In the genomic region with DNA sequence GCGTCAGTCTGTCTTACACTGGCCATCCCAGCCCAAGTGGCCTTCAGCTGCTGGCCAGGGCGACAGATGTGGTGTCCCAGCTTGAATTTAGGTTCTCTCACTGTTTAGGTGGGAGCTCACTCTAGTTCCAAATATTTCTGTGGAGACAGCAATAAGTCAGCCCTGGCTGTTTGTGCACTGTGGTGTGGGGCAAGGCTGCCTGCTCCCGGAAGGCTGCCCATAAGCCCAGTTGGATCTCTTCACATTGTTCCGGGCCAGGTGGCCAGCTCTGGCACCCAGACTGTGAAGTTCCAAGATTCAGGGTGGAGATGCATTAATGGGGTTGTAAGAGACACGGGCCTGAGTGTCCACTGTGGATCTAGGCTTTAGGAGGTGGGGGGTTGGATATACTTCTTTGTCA, we compare ENCODE assay signal across 25 mouse cellular contexts.
DNase-seq lines count a peak whose midpoint lies in the region; ATAC-seq lines count a peak whose summit lies in the region.
"Had no signal": no experiment of that assay in that cellular context is flagged by ENCODE, and none has a peak within 500 bp of the region (broad histone marks: within the 10 kb centered on the region; RNA-seq: fewer than 3 reads in every experiment).

No protein-coding gene starts in this region.

- DNase-seq in cerebellum, postnatal 10 days = no peak
- peak; percentile 71 to 77 for DNase-seq in cerebellum, adult 18-20 months
- DNase-seq in cerebellum, adult 9-10 months = peak; percentile 76
- peak; percentile 67 to 71 for DNase-seq in cerebellum, postnatal 36 days
- DNase-seq in forebrain, embryonic 14.5 days (ENCODE audit: low spot score) = no peak
- DNase-seq in adrenal gland, adult 2 months = no peak
- DNase-seq: adrenal gland, postnatal 10 days; gastrocnemius, postnatal 25 days; heart, adult 18-20 months; heart, postnatal 10 days; heart, postnatal 36 days; kidney, adult 18-20 months; kidney, adult 9 months had no signal

- no peaks in the 10 kb centered on the region for H3K9me3 ChIP-seq in forebrain, embryonic 14.5 days (replicated peaks; ENCODE audit: control insufficient read depth, low read length)
- H3K9me3 ChIP-seq: embryonic facial prominence, embryonic 12.5 days; embryonic facial prominence, embryonic 15.5 days; forebrain, embryonic 15.5 days; heart, embryonic 12.5 days; heart, embryonic 15.5 days; hindbrain, embryonic 10.5 days; hindbrain, embryonic 13.5 days had no signal

- H3K36me3 ChIP-seq in forebrain, embryonic 14.5 days (ENCODE audit: control insufficient read depth, insufficient read depth, low read length) = no peaks in the 10 kb centered on the region
- H3K36me3 ChIP-seq: embryonic facial prominence, embryonic 12.5 days; embryonic facial prominence, embryonic 15.5 days; forebrain, embryonic 15.5 days; heart, embryonic 12.5 days; heart, embryonic 15.5 days; hindbrain, embryonic 10.5 days; hindbrain, embryonic 13.5 days had no signal

- H3K9ac ChIP-seq in forebrain, embryonic 14.5 days (ENCODE audit: low read length) = no peak overlapping the region
- H3K9ac ChIP-seq: embryonic facial prominence, embryonic 12.5 days; embryonic facial prominence, embryonic 15.5 days; forebrain, embryonic 15.5 days; heart, embryonic 12.5 days; heart, embryonic 15.5 days; hindbrain, embryonic 13.5 days had no signal

- ATAC-seq in cerebellum, adult (ENCODE audit: insufficient number of reproducible peaks, low FRiP score, low TSS enrichment) = peak; percentile 36; the same call in 1 of the 2 replicates
- no peak for ATAC-seq in forebrain, embryonic 14.5 days
- ATAC-seq in inflammation-experienced regulatory T-cells, adult 6 months = no peak
- ATAC-seq: activated CD4-positive, CD25-positive, alpha-beta regulatory T cell, adult 4 months; forebrain, embryonic 15.5 days; hindbrain, embryonic 16.5 days; intestine, embryonic 16.5 days had no signal

- 91% methylated on average over 5 of the region's 5 CpGs for WGBS in forebrain, embryonic 14.5 days

- H3K27ac ChIP-seq in forebrain, embryonic 14.5 days (ENCODE audit: low read depth, low read length) = no peak overlapping the region
- H3K27ac ChIP-seq: embryonic facial prominence, embryonic 12.5 days; embryonic facial prominence, embryonic 15.5 days; forebrain, embryonic 15.5 days; heart, embryonic 15.5 days; hindbrain, embryonic 10.5 days; hindbrain, embryonic 13.5 days had no signal

- H3K4me1 ChIP-seq in forebrain, embryonic 14.5 days (ENCODE audit: control insufficient read depth, insufficient read depth, low read length) = peaks cover 9% of the 10 kb centered on the region; the same call in 1 of the 2 replicates

- no peaks in the 10 kb centered on the region for H3K27me3 ChIP-seq in forebrain, embryonic 14.5 days (replicated peaks; ENCODE audit: control insufficient read depth, insufficient read depth, low read length)
- H3K27me3 ChIP-seq: embryonic facial prominence, embryonic 12.5 days; embryonic facial prominence, embryonic 15.5 days; forebrain, embryonic 15.5 days; heart, embryonic 12.5 days; heart, embryonic 15.5 days; hindbrain, embryonic 13.5 days had no signal

- no peak overlapping the region for H3K4me3 ChIP-seq in forebrain, embryonic 14.5 days (ENCODE audit: low read depth, low read length)
- H3K4me3 ChIP-seq: embryonic facial prominence, embryonic 12.5 days; embryonic facial prominence, embryonic 15.5 days; forebrain, embryonic 15.5 days; heart, embryonic 12.5 days; heart, embryonic 15.5 days; hindbrain, embryonic 10.5 days; hindbrain, embryonic 13.5 days had no signal

- H3K4me2 ChIP-seq in forebrain, embryonic 14.5 days (ENCODE audit: low read length) = no peak overlapping the region
- H3K4me2 ChIP-seq: embryonic facial prominence, embryonic 12.5 days; embryonic facial prominence, embryonic 15.5 days; forebrain, embryonic 15.5 days; heart, embryonic 12.5 days; heart, embryonic 15.5 days; hindbrain, embryonic 13.5 days had no signal

Comparison
In these comparisons a context has a peak if more than half of its experiments do, and no peak if none do; other contexts are left out.
1. DNase-seq: peak in cerebellum, adult 18-20 months (2 of 2), cerebellum, adult 9-10 months (single experiment) and cerebellum, postnatal 36 days (2 of 2); none in cerebellum, postnatal 10 days (0 of 2), forebrain, embryonic 14.5 days (single experiment) and adrenal gland, adult 2 months (single experiment).